Mouse (Mus musculus): Measurements from ENCODE around the gene Mga. TPM values are rescaled to one million over a fixed set of nuclear protein-coding genes. Genes with fewer than 3 reads are reported as not detected.

Gene Mga
- polyA plus RNA-seq, 1 experiment from 2014 or later: 27.3 TPM

GRCm38 (mm10) chr2:120008672-120009071 is 111.6 kb downstream of the Mga start:
- Histone ChIP-seq H3K27ac (ENCODE audit: low read length) (no peak overlapping the region), H3K9me3 (replicated peaks; ENCODE audit: control insufficient read depth, low read length) (no peaks in the 10 kb centered on the region), H3K4me2 (ENCODE audit: low read depth, low read length) (no peak overlapping the region), H3K4me1 (ENCODE audit: control insufficient read depth, insufficient read depth, low read length) (no peaks in the 10 kb centered on the region), H3K36me3 (ENCODE audit: control insufficient read depth, insufficient read depth, low read length) (no peaks in the 10 kb centered on the region), H3K27me3 (ENCODE audit: control insufficient read depth, insufficient read depth, low read length) (no peaks in the 10 kb centered on the region), H3K4me3 (replicated peaks; ENCODE audit: low read length) (no peak overlapping the region), H3K9ac (ENCODE audit: low read length) (no peak overlapping the region)
- ATAC-seq (ENCODE audit: insufficient read depth, low FRiP score): no peak
- 43% methylated on average over 4 of the region's 4 CpGs for WGBS

- no peak overlapping the region for H3K4me3 ChIP-seq (replicated peaks; ENCODE audit: low read length)
- no peaks in the 10 kb centered on the region for H3K27me3 ChIP-seq (ENCODE audit: control insufficient read depth, insufficient read depth, low read length)
- H3K9ac ChIP-seq (ENCODE audit: low read length): no peak overlapping the region
- peak; percentile 57; the same call in 1 of the 2 replicates for ATAC-seq (ENCODE audit: insufficient read depth, low FRiP score)
- no peaks in the 10 kb centered on the region for H3K36me3 ChIP-seq (ENCODE audit: control insufficient read depth, insufficient read depth, low read length)
- H3K4me2 ChIP-seq (ENCODE audit: low read depth, low read length): no peak overlapping the region
- no peak overlapping the region for H3K27ac ChIP-seq (ENCODE audit: low read length)
- no peaks in the 10 kb centered on the region for H3K4me1 ChIP-seq (ENCODE audit: control insufficient read depth, insufficient read depth, low read length)
- WGBS: 74% methylated on average over 8 of the region's 8 CpGs
- no peaks in the 10 kb centered on the region for H3K9me3 ChIP-seq (replicated peaks; ENCODE audit: control insufficient read depth, low read length)
Observed at GRCm38 (mm10) chr2:120011462-120012200, 114.6 kb downstream of the Mga start.

GRCm38 (mm10) chr2:120012924-120013323 is 115.9 kb downstream of the Mga start:
- Histone ChIP-seq H3K27ac (ENCODE audit: low read length) (no peak overlapping the region), H3K4me1 (ENCODE audit: control insufficient read depth, insufficient read depth, low read length) (no peaks in the 10 kb centered on the region), H3K9me3 (replicated peaks; ENCODE audit: control insufficient read depth, low read length) (no peaks in the 10 kb centered on the region), H3K9ac (ENCODE audit: low read length) (no peak overlapping the region), H3K36me3 (ENCODE audit: control insufficient read depth, insufficient read depth, low read length) (no peaks in the 10 kb centered on the region), H3K4me3 (replicated peaks; ENCODE audit: low read length) (no peak overlapping the region), H3K27me3 (ENCODE audit: control insufficient read depth, insufficient read depth, low read length) (no peaks in the 10 kb centered on the region), H3K4me2 (ENCODE audit: low read depth, low read length) (no peak overlapping the region)
- 77% methylated on average over 13 of the region's 13 CpGs for WGBS
- ATAC-seq (ENCODE audit: insufficient read depth, low FRiP score): peak; percentile 12; the same call in 1 of the 2 replicates

- no peaks in the 10 kb centered on the region for H3K4me1 ChIP-seq (ENCODE audit: control insufficient read depth, insufficient read depth, low read length)
- H3K27ac ChIP-seq (ENCODE audit: low read length): no peak overlapping the region
- H3K36me3 ChIP-seq (ENCODE audit: control insufficient read depth, insufficient read depth, low read length): no peaks in the 10 kb centered on the region
- H3K9me3 ChIP-seq (replicated peaks; ENCODE audit: control insufficient read depth, low read length): no peaks in the 10 kb centered on the region
- no peak overlapping the region for H3K4me3 ChIP-seq (replicated peaks; ENCODE audit: low read length)
- H3K4me2 ChIP-seq (ENCODE audit: low read depth, low read length): no peak overlapping the region
- ATAC-seq (ENCODE audit: insufficient read depth, low FRiP score): no peak
- 98% methylated on average over 2 of the region's 2 CpGs for WGBS
- no peaks in the 10 kb centered on the region for H3K27me3 ChIP-seq (ENCODE audit: control insufficient read depth, insufficient read depth, low read length)
- H3K9ac ChIP-seq (ENCODE audit: low read length): no peak overlapping the region
Observed at GRCm38 (mm10) chr2:120013831-120014486, 116.9 kb downstream of the Mga start.

- WGBS: 89% methylated on average over 4 of the region's 4 CpGs
- no peak for ATAC-seq (ENCODE audit: insufficient read depth, low FRiP score)
- H3K4me3 ChIP-seq (replicated peaks; ENCODE audit: low read length): no peak overlapping the region
- H3K36me3 ChIP-seq (ENCODE audit: control insufficient read depth, insufficient read depth, low read length): peaks cover 9% of the 10 kb centered on the region
- H3K9ac ChIP-seq (ENCODE audit: low read length): no peak overlapping the region
- H3K9me3 ChIP-seq (replicated peaks; ENCODE audit: control insufficient read depth, low read length): no peaks in the 10 kb centered on the region
- no peak overlapping the region for H3K27ac ChIP-seq (ENCODE audit: low read length)
- H3K4me2 ChIP-seq (ENCODE audit: low read depth, low read length): no peak overlapping the region
- no peaks in the 10 kb centered on the region for H3K4me1 ChIP-seq (ENCODE audit: control insufficient read depth, insufficient read depth, low read length)
- H3K27me3 ChIP-seq (ENCODE audit: control insufficient read depth, insufficient read depth, low read length): no peaks in the 10 kb centered on the region
Observed at GRCm38 (mm10) chr2:120015882-120016281, 118.9 kb downstream of the Mga start.

GRCm38 (mm10) chr2:120017599-120017998 is 120.6 kb downstream of the Mga start:
- 71% methylated on average over 12 of the region's 12 CpGs for WGBS

More at GRCm38 (mm10) chr2:120017599-120017998, 120.6 kb downstream of the Mga start:
- H3K4me3 ChIP-seq (replicated peaks; ENCODE audit: low read length): no peak overlapping the region
- H3K4me1 ChIP-seq (ENCODE audit: control insufficient read depth, insufficient read depth, low read length): no peaks in the 10 kb centered on the region
- ATAC-seq (ENCODE audit: insufficient read depth, low FRiP score): peak; percentile 68; the same call in 1 of the 2 replicates
- H3K9me3 ChIP-seq (replicated peaks; ENCODE audit: control insufficient read depth, low read length): no peaks in the 10 kb centered on the region
- H3K9ac ChIP-seq (ENCODE audit: low read length): no peak overlapping the region
- H3K36me3 ChIP-seq (ENCODE audit: control insufficient read depth, insufficient read depth, low read length): peaks cover 9% of the 10 kb centered on the region
- peak overlapping the region; percentile 59; the same call in 1 of the 2 replicates for H3K27ac ChIP-seq (ENCODE audit: low read length)
- H3K4me2 ChIP-seq (ENCODE audit: low read depth, low read length): no peak overlapping the region
- H3K27me3 ChIP-seq (ENCODE audit: control insufficient read depth, insufficient read depth, low read length): no peaks in the 10 kb centered on the region

Small RNA genes lying within 50 kb of the gene (microRNA-seq; reads per million reads assigned to microRNA genes)
- not detected for gene Mir7665

Other genes starting within 250 kb of the Mga start
- 41.1 and 48.1 TPM in 2 replicates for gene Ndufaf1, start 234.4 kb upstream of the Mga start, polyA plus RNA-seq (2015; fragmentation: Nextera tagmentation; extraction: Ambion mirVana)
- gene Rtf1, start 222.2 kb upstream of the Mga start, polyA plus RNA-seq (2015; fragmentation: Nextera tagmentation; extraction: Ambion mirVana): 30.3 and 36.8 TPM in 2 replicates
- 7.5 and 7.6 TPM in 2 replicates for gene Itpka, start 154.9 kb upstream of the Mga start, polyA plus RNA-seq (2015; fragmentation: Nextera tagmentation; extraction: Ambion mirVana)
- gene Ltk, start 136.8 kb upstream of the Mga start, polyA plus RNA-seq (2015; fragmentation: Nextera tagmentation; extraction: Ambion mirVana): 1.7 and 2.1 TPM in 2 replicates
- 26.1 and 26.7 TPM in 2 replicates for gene Rpap1, start 109.7 kb upstream of the Mga start, polyA plus RNA-seq (2015; fragmentation: Nextera tagmentation; extraction: Ambion mirVana)
- 26.7 and 31.1 TPM in 2 replicates for gene Tyro3, start 99.5 kb upstream of the Mga start, polyA plus RNA-seq (2015; fragmentation: Nextera tagmentation; extraction: Ambion mirVana)
- gene Mapkbp1, start 75.5 kb downstream of the Mga start, polyA plus RNA-seq (2015; fragmentation: Nextera tagmentation; extraction: Ambion mirVana): 2.6 and 3.4 TPM in 2 replicates
- 13.4 and 15.4 TPM in 2 replicates for gene Jmjd7, start 130.3 kb downstream of the Mga start, polyA plus RNA-seq (2015; fragmentation: Nextera tagmentation; extraction: Ambion mirVana)
- 2.4 and 5.1 TPM in 2 replicates for gene Gm28042, start 130.3 kb downstream of the Mga start, polyA plus RNA-seq (2015; fragmentation: Nextera tagmentation; extraction: Ambion mirVana)
- 1.8 and 2.7 TPM in 2 replicates for gene Pla2g4b, start 136.2 kb downstream of the Mga start, polyA plus RNA-seq (2015; fragmentation: Nextera tagmentation; extraction: Ambion mirVana)